Mouse (Mus musculus) bone marrow macrophage, adult 2 months (primary cell): ENCODE measurements around the gene Tmem101.

Source experiments
- CTCF ChIP-seq: IDR thresholded peaks from 2 replicates; pipeline ENCODE4 v1.5.1; 2012; ENCODE audit warnings: low read depth, mild to moderate bottlenecking, low read length, moderate library complexity
- POLR2A ChIP-seq: IDR thresholded peaks from 2 replicates; pipeline ENCODE4 v1.6.1; 2012; ENCODE audit warnings: mild to moderate bottlenecking, low read depth, low read length, borderline replicate concordance

- no peak for TF ChIP-seq CTCF
- no peak for TF ChIP-seq POLR2A
These were observed 49.3 kb downstream of the Tmem101 start for GRCm38 (mm10) chr11:102106911-102107310.
